Mouse (Mus musculus) megakaryocyte-erythroid progenitor cell, adult 5-6 weeks (primary cell): Measurements from ENCODE around the gene Brd3. TPM values are rescaled to one million over a fixed set of nuclear protein-coding genes. Genes with fewer than 3 reads are reported as not detected.

Experiments used
- ATAC-seq: replicated peaks from 2 replicates; pipeline ENCODE4 v1.8.0; 2016; ENCODE audit warnings: mild to moderate bottlenecking, inconsistent platforms; ENCODE audit not compliant: severe bottlenecking, poor library complexity, low FRiP score, low TSS enrichment
- total RNA-seq, 2 experiments: library from RNA; stranded (forward) in 1 of 2; stranded (reverse) in 1 of 2; fragments of 200-1000, 215-1000 nt in 1 of 2; fragments of >200 nt in 1 of 2; fragmentation: Nextera tagmentation in 1 of 2; gene quantifications; 2 replicates each; pipeline ENCODE4 v1.2.3; 2014 to 2017

The Brd3 gene
- total RNA-seq, 2 experiments from 2014 or later: 40.9 to 68.7 TPM

- peak; percentile 76 for ATAC-seq
These were observed 31.8 kb downstream of the Brd3 start for GRCm38 (mm10) chr2:27475495-27476302.

- no peak for ATAC-seq
These were observed 32.6 kb downstream of the Brd3 start for GRCm38 (mm10) chr2:27474621-27475484.

DNA sequence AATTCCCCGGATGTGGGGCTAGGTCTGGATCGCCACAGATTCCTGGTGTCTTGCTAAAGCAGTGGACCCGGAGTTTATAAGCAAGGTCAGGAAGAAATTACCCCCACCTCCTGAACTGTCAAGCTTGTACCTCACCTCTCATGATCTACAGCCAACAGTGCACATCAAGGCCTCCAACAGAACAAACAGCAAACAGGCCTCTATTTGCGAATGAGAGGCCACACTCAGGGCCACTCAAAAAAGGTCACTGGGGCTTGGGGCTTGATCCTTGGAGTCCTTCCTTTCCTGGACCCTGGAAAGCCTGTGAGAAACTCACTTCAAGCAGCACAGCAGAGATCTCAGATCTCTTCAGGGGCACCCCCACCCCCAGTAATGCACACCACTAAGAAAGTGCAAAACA is 33.6 kb downstream of the Brd3 start:
- ATAC-seq: no peak

- no peak for ATAC-seq
These were observed 34.2 kb downstream of the Brd3 start for GRCm38 (mm10) chr2:27473061-27473765.

GRCm38 (mm10) chr2:27471170-27471584 is 36.3 kb downstream of the Brd3 start:
- no peak for ATAC-seq

DNA sequence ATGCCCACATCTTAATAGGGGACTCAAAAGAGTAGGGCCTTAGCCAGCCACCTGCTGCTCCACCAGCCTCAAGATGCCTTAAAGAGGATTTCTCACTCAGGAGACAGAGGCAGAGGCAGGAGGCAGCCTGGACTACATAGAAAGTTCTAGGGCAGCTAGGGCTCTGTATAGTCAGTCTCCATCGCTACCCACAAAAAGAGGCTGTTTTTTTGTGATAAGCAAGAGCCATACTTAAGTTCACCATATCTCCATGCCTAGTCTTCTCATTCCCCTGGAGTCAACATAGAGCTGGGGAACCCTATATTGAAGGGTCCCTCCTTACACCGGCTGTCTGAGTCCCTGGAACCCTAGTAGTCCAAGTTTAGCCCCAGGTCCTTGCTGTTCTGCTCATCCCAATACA is 36.9 kb downstream of the Brd3 start:
- peak; percentile 79 for ATAC-seq

- no peak for ATAC-seq
These were observed 37.5 kb downstream of the Brd3 start for GRCm38 (mm10) chr2:27469991-27470355.

GRCm38 (mm10) chr2:27469292-27469990 is 38.0 kb downstream of the Brd3 start:
- no peak for ATAC-seq

- ATAC-seq: no peak
These were observed 44.6 kb downstream of the Brd3 start for GRCm38 (mm10) chr2:27462901-27463300.

GRCm38 (mm10) chr2:27461881-27462660 is 45.4 kb downstream of the Brd3 start:
- no peak for ATAC-seq

DNA sequence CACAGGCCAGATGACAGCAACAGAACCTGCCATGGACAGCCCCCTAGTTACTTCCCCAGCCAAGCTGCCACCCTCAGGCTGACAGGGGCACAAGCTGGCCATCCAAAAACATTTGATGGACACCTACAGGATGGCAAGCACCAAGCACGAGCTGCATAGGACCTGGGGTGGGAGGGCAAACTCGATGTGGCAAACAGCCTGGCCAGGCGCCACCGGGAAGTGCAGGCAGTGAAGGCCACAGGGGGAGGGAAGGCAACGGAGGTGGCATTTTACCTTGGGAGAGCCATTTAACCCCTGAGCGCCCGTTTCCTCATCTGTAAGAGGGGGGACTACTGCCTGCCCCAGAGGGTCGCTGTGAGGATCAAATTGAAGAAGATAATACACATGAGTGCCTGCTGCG is 46.8 kb downstream of the Brd3 start:
- ATAC-seq: no peak

DNA sequence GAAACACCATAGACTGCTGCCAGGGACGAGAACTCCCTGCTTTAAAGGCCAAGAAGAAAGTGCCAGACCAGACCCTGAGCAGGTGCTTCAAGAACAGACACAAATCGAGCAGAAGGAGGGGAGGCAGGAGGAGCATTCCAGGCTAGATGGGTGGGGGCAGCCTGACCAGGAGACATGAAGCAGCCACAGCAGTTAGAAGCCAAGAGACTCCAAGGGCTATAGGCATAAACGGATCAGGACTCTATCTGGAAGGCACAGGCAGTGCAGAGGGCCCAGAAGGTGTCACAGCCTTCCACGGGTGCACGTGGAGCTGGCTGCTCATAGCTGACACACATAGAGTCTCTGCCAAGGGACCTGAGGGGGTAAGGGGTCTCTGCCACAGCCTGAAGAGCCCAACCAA is 47.3 kb downstream of the Brd3 start:
- no peak for ATAC-seq

- no peak for ATAC-seq
These were observed 47.7 kb downstream of the Brd3 start for GRCm38 (mm10) chr2:27459735-27460134.

- ATAC-seq: no peak
These were observed 57.2 kb downstream of the Brd3 start for GRCm38 (mm10) chr2:27450226-27450625.

GRCm38 (mm10) chr2:27447782-27448181 is 59.7 kb downstream of the Brd3 start:
- no peak for ATAC-seq

DNA sequence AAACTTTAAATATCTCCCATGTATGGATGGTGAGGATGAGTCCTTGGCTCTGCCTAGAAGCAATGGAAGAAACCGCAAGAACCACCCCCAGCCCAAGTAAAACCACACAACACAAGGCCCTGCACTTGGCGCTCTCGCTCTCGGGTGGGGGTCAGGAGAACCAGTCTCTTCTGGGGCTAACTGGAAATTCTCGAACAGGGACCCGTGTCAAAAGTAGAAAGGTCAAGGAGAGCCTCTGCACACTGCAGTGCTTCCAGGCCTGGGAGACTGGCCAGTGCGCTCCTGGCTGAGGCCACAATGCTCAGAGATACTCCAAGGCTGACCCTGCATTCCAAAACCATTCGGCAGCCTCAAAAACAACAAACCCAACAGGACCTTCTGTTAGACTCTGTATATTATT is 60.6 kb downstream of the Brd3 start:
- ATAC-seq: no peak

DNA sequence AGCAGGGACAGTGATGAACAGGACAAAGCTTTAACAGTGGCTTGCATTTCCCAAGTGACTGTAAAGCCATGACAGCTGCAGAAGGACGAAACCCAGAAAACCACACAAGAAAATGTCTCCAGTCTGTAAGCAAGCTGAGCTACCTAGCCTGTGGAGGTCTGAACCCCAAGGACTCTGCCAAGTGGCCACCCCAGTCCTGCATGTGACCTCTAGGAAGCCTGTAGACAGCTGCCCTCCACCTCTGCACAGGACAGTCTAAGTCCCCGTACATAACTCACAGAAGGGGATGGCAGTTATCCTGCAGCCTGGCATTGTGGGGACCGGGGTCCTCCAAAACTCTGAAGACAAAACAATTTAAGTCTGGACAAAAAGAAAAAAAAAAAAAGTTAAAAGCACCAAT is 61.6 kb downstream of the Brd3 start:
- no peak for ATAC-seq

- no peak for ATAC-seq
These were observed 64.1 kb downstream of the Brd3 start for GRCm38 (mm10) chr2:27443450-27443708.
